Mouse (Mus musculus) small intestine, adult 2 months (tissue): ENCODE data around the gene Mat2b. TPM values are rescaled to one million over a fixed set of nuclear protein-coding genes. Genes with fewer than 3 reads are reported as not detected.

ENCODE experiments used
- H3K27ac ChIP-seq: fragments of 200-500 bp; 2 replicates; pipeline ENCODE4 v1.5.1; 2012; ENCODE audit warnings: low read depth, low read length, control low read depth, inconsistent platforms; ENCODE audit not compliant: insufficient read depth
- H3K27me3 ChIP-seq: fragments of 200-500 bp; 2 replicates; pipeline ENCODE4 v1.6.1; 2012; ENCODE audit warnings: mild to moderate bottlenecking, moderate library complexity, low read length, inconsistent platforms; ENCODE audit not compliant: control insufficient read depth, insufficient read depth
- H3K36me3 ChIP-seq: fragments of 200-500 bp; 2 replicates; pipeline ENCODE4 v1.6.1; 2012; ENCODE audit warnings: mild to moderate bottlenecking, low read length, control low read depth, inconsistent platforms; ENCODE audit not compliant: control insufficient read depth, insufficient read depth
- H3K4me1 ChIP-seq: fragments of 200-500 bp; 2 replicates; pipeline ENCODE4 v1.6.1; 2012; ENCODE audit warnings: low read length, inconsistent platforms, mixed read lengths; ENCODE audit not compliant: control insufficient read depth, insufficient read depth, insufficient read length
- H3K4me3 ChIP-seq: fragments of 200-500 bp; 2 replicates; pipeline ENCODE4 v1.5.1; 2012; ENCODE audit warnings: low read depth, mild to moderate bottlenecking, control low read depth, inconsistent platforms, low read length, moderate library complexity
- CTCF ChIP-seq: fragments of 200-500 bp; IDR thresholded peaks from 2 replicates; pipeline ENCODE4 v1.5.1; 2012; ENCODE audit warnings: low read depth, mild to moderate bottlenecking, control low read depth, inconsistent platforms, low read length, moderate library complexity, mixed read lengths; ENCODE audit not compliant: insufficient replicate concordance, insufficient read length; ENCODE audit errors: extremely low read depth
- POLR2A ChIP-seq: fragments of 200-500 bp; IDR thresholded peaks from 2 replicates; pipeline ENCODE4 v1.6.1; 2012; ENCODE audit warnings: low read depth, mild to moderate bottlenecking, control low read depth, inconsistent platforms, low read length, moderate library complexity
- WGBS: fragments of 180-500 bp; shearing (Covaris S2); methylation state at CpG from one replicate; pipeline ENCODE4 v1.1.7; 2018; 5-methylcytosine and 5-hydroxymethylcytosine counted together
- polyA plus RNA-seq: library from polyadenylated mRNA; depleted of rRNA; stranded (reverse); fragments of >200 nt; gene quantifications from 2 replicates; pipeline ENCODE4 v1.2.3, GENCODE M21; 2012; rRNA removed

Mat2b gene
- polyA plus RNA-seq = 10.3 and 22.3 TPM in 2 replicates

GRCm38 (mm10) chr11:40695103-40695502, at the start of gene Mat2b:
Mat2b (minus strand) TSS chr11:40695203.
- peak within 1 kb of the TSS; percentile 84 for H3K4me3 ChIP-seq
- no peaks in the 10 kb centered on the region for H3K27me3 ChIP-seq
- H3K4me1 ChIP-seq = peaks cover 9% of the 10 kb centered on the region; the same call in 1 of the 2 replicates
- TF ChIP-seq CTCF = no peak
- no peak for TF ChIP-seq POLR2A
- H3K36me3 ChIP-seq = 0 out of 2 replicates have a peak, but pooled peaks cover 2% of the 10 kb centered on the region
- WGBS = 75% methylated on average over 9 of the region's 9 CpGs
- H3K27ac ChIP-seq = peak within 1 kb of the TSS; percentile 98

GRCm38 (mm10) chr11:40744348-40744747, 49.3 kb upstream of the Mat2b start:
- Histone ChIP-seq H3K27ac (no peak overlapping the region), H3K4me1 (no peaks in the 10 kb centered on the region), H3K4me3 (no peak overlapping the region), H3K36me3 (peaks cover 10% of the 10 kb centered on the region), H3K27me3 (no peaks in the 10 kb centered on the region)
- TF ChIP-seq CTCF (no peak), POLR2A (no peak)
- 68% methylated on average over 3 of the region's 3 CpGs for WGBS

GRCm38 (mm10) chr11:40741605-40742262, 46.7 kb upstream of the Mat2b start:
- Histone ChIP-seq H3K4me3 (no peak overlapping the region), H3K27ac (no peak overlapping the region), H3K36me3 (peaks cover 28% of the 10 kb centered on the region), H3K4me1 (no peaks in the 10 kb centered on the region), H3K27me3 (no peaks in the 10 kb centered on the region)
- WGBS = 89% methylated on average over 12 of the region's 12 CpGs
- TF ChIP-seq POLR2A (no peak), CTCF (no peak)

- Histone ChIP-seq H3K4me3 (no peak overlapping the region), H3K4me1 (no peaks in the 10 kb centered on the region), H3K27me3 (no peaks in the 10 kb centered on the region), H3K36me3 (peaks cover 31% of the 10 kb centered on the region), H3K27ac (no peak overlapping the region)
- 88% methylated on average over 3 of the region's 3 CpGs for WGBS
- no peak for TF ChIP-seq CTCF
- TF ChIP-seq POLR2A = no peak
Measured at GRCm38 (mm10) chr11:40737369-40737768, 42.4 kb upstream of the Mat2b start.

GRCm38 (mm10) chr11:40734251-40734752, 39.3 kb upstream of the Mat2b start:
- TF ChIP-seq POLR2A (no peak), CTCF (no peak)
- 1% methylated on average over 11 of the region's 11 CpGs for WGBS
- Histone ChIP-seq H3K36me3 (peaks cover 22% of the 10 kb centered on the region), H3K4me3 (peak overlapping the region; percentile 73), H3K4me1 (0 out of 2 replicates have a peak, but pooled peaks cover 2% of the 10 kb centered on the region), H3K27me3 (no peaks in the 10 kb centered on the region), H3K27ac (no peak overlapping the region)

- H3K4me3 ChIP-seq = peak within 1 kb of the TSS; percentile 73
- H3K36me3 ChIP-seq = peaks cover 17% of the 10 kb centered on the region
- 0 out of 2 replicates have a peak, but pooled peaks cover 2% of the 10 kb centered on the region for H3K4me1 ChIP-seq
- peak within 1 kb of the TSS; percentile 30; the same call in 1 of the 2 replicates for H3K27ac ChIP-seq
- WGBS = under 1% methylated on average over 52 of the region's 52 CpGs
- TF ChIP-seq CTCF (no peak), POLR2A (no peak)
- H3K27me3 ChIP-seq = no peaks in the 10 kb centered on the region
Measured at GRCm38 (mm10) chr11:40733339-40734174, 38.6 kb upstream of the Mat2b start, which contains the start of the genes Hmmr and Nudcd2. Hmmr (minus strand) TSS chr11:40733422. Nudcd2 (plus strand) TSS chr11:40733667.

GRCm38 (mm10) chr11:40732997-40733338, 38.0 kb upstream of the Mat2b start:
- Histone ChIP-seq H3K4me3 (peak overlapping the region; percentile 61), H3K27me3 (no peaks in the 10 kb centered on the region), H3K36me3 (peaks cover 13% of the 10 kb centered on the region), H3K27ac (no peak overlapping the region), H3K4me1 (0 out of 2 replicates have a peak, but pooled peaks cover 2% of the 10 kb centered on the region)
- under 1% methylated on average over 14 of the region's 14 CpGs for whole genome bisulfite sequencing
- TF ChIP-seq CTCF (no peak), POLR2A (no peak)
